Mouse (Mus musculus): ENCODE measurements at regions not wholly inside any gene's neighbourhood (a gene's known extent, or its start where the extent isn't known, plus 50 kb on each side); places are given as distances from the start of the nearest gene placed in this dataset.
"Not testable (repeated sequence)": the region's sequence is repeated elsewhere in the genome, so short reads cannot be mapped to it uniquely, and the experiment has no call there.

DNA sequence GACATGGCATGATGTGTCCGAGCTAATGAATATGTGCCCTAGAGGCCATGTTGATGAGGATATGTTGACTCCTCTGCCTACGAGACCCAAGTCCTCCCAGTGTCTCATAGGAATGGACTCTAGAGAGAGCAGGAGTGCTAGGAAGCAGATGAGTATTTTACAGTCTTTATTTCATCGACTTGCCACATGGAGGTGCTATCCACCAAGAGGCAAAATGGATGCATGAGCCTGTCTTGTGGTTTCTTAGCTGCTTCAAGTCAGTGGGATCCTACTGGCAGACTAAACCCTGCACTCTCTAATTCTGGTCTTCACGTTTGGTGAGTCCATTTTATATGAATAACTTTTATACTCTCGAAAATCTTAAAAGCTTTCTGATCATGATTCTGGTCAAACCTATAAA, 253.4 kb downstream of the Dad1 start:
- DNase-seq (ENCODE audit: low spot score) = no peak

GRCm38 (mm10) chr14:53993427-53993826, 260.5 kb downstream of the Dad1 start:
- DNase-seq (ENCODE audit: low spot score) = no peak

- no peak for DNase-seq (ENCODE audit: low spot score)
These were observed 261.1 kb downstream of the Dad1 start for GRCm38 (mm10) chr14:53992712-53993286.

DNA sequence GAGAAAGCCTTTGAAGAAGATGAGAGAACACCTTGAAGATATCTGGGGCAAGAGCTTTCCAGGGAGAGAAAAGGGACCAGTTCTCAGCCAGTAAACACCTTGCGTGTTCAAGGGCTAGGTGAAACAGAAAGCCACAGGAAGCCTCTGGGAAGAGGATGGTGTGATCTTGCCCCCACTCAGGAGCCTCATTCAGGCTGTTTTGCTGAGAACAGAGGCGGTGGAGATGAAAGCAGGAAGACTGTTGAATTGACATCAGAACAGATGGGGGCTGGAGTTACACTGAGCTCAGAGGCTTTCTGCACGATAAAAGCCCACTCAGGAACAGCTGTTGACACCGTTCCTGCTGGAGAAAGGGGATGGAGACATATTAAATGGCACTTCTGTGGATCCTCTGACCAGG, 262.5 kb downstream of the Dad1 start:
- DNase-seq (ENCODE audit: low spot score) = no peak

DNA sequence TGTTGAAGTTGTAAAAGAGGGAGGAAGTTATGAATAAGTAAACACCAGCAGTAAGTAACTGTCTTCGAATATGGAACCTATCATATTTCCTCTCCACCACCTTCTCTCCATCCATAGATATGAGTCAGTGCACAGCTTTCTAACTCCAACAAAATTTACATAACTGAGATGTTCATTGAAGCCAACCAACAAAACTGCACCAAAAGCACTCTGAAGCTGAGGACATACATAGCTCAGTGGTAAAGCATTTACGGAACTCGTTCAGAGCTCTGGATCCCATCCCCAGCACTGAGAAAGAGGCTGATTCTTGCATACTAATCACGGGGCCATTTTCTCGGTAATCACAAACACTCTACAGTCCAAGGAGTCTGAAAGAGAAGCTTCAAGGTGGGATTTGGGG, 273.1 kb downstream of the Dad1 start:
- no peak for DNase-seq (ENCODE audit: low spot score)

DNA sequence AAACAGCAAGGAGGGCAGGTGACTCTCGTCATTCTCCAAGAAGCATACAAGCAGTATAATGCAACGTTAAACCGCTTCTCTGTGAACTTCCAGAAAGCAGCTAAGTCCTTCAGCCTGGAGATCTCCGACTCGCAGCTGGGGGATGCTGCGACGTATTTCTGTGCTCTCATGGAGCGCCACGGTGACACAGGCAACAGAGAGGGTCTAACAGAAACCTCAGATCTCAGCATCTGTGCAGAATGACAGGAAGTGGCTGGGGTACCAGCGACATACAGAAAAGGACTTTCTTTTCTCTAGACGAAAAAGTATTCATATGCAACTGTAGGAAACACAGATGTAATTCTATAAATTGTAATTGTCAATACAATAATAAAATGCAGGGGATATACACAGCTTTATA, 292.5 kb downstream of the Dad1 start:
- DNase-seq (ENCODE audit: low spot score) = not testable (repeated sequence)

DNA sequence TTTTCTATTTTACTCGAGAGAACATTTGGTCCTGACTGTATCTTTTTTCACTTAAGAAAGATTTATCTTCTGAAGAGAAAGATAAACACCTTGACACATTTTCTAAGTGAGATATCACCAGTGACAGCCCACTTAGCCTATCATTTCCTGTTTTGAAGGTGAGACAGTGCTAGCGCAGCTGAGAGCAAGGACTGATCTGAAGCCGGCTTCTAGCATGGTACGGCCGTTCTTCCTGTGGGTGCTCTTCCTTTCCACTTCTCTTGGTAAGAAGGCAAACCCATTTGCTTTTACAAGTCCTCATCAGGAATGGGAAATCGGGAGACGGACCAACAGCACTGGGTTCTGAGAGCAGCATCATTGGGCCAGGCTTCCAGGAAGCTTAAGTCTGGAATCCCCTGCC, 293.1 kb downstream of the Dad1 start:
- DNase-seq (ENCODE audit: low spot score) = no peak

GRCm38 (mm10) chr14:53935791-53936231, 318.1 kb downstream of the Dad1 start:
- DNase-seq (ENCODE audit: low spot score) = peak; percentile 61

GRCm38 (mm10) chr14:53935336-53935735, 318.6 kb downstream of the Dad1 start:
- peak; percentile 71 for DNase-seq (ENCODE audit: low spot score)

GRCm38 (mm10) chr14:53910871-53911270, 343.0 kb downstream of the Dad1 start:
- no peak for DNase-seq (ENCODE audit: low spot score)

DNA sequence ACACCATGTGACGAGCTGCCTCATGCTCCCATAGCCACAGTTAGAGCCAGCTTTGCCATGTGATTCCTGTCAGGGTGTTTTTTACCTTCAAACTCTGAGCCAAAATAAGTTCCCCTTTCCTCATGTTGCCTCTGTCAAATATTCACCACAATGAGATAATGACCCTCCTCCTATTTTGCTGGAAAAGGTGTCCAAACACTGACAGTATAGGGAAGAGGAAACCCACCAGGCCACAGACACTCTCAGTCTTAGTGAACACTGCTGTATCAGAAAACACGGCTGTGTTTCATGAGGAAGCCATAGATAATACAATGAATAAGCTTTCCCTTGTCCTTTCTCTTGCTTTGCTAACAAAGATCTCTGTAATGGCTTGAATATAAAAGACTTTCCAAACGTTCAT, 349.3 kb downstream of the Dad1 start:
- DNase-seq (ENCODE audit: low spot score) = no peak

DNA sequence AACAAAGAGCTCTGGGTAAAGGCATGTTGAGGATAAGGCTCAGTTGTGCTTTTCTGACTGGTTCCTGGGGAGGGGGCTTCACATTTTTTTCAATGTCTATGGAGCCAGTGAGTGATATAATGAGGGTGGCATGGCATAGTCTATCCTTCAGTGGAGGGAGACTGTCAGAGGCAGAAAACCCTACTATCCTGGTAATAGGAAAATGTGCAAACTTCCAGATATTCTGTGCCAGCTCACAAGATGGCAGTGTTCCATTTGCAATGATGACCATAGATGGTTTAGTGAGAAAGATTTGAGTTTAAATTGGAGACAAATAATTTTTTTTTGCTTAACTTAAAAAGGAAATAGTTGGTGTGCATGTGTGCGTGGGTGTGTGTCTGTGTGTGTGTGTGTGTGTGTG, 352.8 kb downstream of the Dad1 start:
- DNase-seq (ENCODE audit: low spot score) = peak; percentile 9

GRCm38 (mm10) chr14:53881304-53881703, 372.6 kb downstream of the Dad1 start:
- DNase-seq (ENCODE audit: low spot score) = peak; percentile 6

DNA sequence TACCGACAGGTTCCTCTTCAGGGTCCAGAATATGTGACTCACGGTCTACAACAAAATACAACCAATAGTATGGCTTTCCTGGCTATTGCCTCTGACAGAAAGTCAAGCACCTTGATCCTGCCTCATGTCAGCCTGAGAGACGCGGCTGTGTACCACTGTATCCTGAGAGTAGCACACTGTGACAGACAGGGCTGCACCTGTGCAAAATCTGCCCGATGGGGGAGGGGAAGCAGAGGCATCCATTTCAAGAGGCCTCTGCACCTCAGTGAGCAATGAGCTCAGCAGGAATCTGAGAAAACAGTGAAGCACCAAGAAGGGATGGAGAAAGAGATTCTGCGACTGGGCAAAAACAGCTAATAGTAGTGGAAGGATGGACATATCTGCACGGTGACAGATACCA, 377.3 kb downstream of the Dad1 start:
- DNase-seq (ENCODE audit: low spot score) = no peak

DNA sequence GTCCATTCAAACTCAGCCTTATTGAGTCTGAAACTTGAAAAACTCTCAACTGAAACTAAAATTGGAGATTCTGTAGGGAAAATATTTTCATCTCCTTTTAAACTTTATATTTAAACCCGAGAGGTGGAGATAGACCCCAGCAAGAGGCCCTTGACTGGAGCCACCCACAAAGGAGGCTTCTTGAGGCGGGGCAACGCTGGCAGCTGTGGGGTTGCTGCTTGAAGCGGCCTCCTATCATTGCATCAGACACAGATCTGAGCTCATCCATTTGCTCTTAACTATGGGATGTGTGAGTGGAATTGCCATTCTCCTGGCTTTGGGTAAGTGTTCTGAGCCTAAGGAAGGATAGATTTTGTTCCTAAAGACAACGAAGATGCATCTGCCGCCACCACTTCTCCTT, 378.2 kb downstream of the Dad1 start:
- no peak for DNase-seq (ENCODE audit: low spot score)

DNA sequence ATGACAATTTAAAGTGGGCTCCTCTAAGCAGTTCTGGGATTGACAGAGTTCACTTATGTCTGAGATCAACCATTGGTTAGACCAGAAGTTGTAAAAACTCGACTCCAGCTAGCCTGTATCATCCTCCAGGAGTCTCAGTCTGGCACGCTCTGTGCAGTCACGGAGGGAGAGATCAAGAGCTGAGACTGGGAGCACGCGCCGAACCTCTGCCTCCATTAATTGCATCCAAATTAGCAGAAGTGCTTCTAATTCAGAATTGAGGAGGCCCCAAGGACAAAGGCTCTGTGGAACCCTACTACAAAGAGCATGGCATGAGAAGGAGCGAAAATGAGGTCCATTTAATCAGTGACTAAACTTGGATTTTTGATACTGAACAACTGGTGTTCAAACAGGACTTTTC, 406.9 kb downstream of the Dad1 start:
- no peak for DNase-seq (ENCODE audit: low spot score)

GRCm38 (mm10) chr14:53845646-53846045, 408.3 kb downstream of the Dad1 start:
- no peak for DNase-seq (ENCODE audit: low spot score)

GRCm38 (mm10) chr14:53832553-53832952, 421.4 kb downstream of the Dad1 start:
- no peak for DNase-seq (ENCODE audit: low spot score)

DNA sequence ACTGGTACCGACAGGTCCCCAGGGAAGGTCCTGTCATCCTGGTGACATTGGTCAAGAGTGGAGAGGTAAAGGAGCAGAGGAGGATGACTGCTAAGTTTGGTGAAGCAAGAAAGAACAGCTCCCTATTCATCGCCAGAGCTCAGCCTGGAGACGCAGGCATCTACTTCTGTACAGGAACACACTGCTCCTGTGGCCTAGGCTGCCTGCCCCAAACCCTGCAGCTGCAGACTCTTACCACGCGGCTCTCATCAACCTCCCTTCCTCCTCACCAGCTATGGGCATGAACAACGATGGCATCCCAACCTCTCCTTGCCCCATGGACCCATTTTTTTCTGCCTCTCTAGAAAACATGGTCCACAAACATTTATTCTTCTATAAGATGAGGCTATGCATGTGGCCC, 422.3 kb downstream of the Dad1 start:
- DNase-seq (ENCODE audit: low spot score) = no peak

GRCm38 (mm10) chr14:53830717-53831116, 423.2 kb downstream of the Dad1 start:
- no peak for DNase-seq (ENCODE audit: low spot score)

DNA sequence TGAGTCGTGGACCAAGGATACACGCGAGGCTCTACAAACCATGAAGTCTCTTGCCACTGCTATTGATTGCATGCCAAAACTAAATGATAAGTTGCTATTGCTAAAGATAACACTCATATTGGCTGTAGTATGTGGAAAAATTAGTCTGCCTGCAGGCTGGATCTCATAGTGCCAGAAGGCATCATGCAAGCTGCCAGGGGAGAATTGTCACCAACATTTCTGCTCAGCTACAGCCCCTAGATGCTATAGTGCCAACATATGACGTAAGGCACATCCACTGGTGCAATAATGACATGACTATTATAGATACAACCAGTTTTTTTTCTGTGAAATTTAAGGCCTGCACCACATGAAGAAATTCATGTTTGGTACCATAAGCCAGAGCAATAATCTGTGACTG, 427.1 kb downstream of the Dad1 start:
- peak; percentile 39 for DNase-seq (ENCODE audit: low spot score)

GRCm38 (mm10) chr14:53806231-53806630, 447.7 kb downstream of the Dad1 start:
- peak; percentile 83 for DNase-seq (ENCODE audit: low spot score)

DNA sequence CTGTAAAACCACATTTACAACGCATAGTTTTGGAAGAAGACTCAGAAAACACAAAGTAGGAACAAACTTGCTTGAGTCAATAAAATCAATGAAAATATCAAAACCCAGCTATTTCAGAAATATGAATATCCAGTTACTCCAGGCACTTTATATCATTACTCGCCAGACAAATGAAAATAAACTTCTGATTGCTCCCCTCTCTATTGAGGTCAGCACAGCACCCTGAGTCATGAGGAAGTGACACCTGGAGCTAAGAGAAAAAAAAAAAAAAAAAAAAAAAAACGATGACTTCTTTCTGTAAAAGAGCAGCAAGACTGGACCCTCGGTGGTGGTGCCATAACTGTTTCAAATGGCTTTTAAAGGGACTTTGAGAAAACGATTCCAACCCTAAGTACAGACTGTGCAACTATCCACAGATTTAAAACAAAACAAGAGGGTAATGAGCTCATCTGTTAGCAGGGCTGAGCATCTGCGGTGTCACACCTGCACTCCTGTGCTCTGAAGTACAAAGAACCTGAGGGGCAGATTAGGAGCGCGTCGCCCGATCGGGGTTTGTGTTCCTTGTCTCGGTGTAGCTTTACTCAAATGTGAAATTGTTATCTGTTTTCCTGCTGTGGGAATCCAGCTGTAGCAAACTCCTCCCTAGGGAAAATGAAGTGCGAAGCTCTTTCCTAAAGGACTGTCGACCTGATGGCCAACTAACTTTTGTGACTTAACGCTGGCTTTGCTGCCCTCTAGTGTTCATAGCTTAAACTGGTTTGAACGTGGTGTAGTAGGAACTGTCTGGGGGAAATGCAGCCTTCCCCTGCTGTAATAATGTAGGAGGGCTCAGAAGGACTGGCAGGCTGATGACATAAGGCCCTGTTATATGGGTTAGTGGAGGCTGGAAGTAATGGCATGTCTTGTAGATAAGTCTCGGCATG, 449.9 kb downstream of the Dad1 start:
- DNase-seq (ENCODE audit: low spot score) = peak; percentile 58

DNA sequence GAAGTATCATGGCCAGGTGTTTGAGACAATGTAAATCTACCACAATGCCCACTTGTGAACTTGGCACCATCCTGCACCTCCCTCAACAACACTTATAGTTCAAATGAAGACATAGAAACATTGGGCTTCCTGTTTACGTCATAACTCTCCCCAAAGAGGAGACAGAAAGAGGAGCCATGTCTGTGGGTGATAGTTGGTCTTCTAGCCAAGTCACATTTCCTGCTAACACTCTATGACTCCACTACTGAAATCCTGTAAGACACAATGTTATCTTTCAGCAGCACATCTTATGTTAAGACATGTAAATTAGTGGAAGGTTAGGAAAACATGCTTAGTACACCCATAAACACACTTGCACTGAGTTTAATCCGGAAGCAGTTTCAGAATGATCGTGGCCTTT, 451.4 kb downstream of the Dad1 start:
- no peak for DNase-seq (ENCODE audit: low spot score)
